Mouse (Mus musculus) neural tube, embryonic 15.5 days (tissue): ENCODE measurements at regions not wholly inside any gene's neighbourhood (a gene's known extent, or its start where the extent isn't known, plus 50 kb on each side); places are given as distances from the start of the nearest gene placed in this dataset.

Source experiments
- ATAC-seq: fragments of 200-750 bp; cut with Nextera tagmentation; 2 replicates; pipeline ENCODE4 v1.8.0; 2017; ENCODE audit warnings: mild to moderate bottlenecking, moderate TSS enrichment, moderate library complexity; ENCODE audit not compliant: low FRiP score
- H3K27ac ChIP-seq: fragments of 300-500 bp; sonication (generic); replicated peaks from 2 replicates; pipeline ENCODE4 v1.5.1; 2015; ENCODE audit warnings: mild to moderate bottlenecking, inconsistent platforms
- H3K27me3 ChIP-seq: fragments of 300-500 bp; sonication (generic); replicated peaks from 2 replicates; pipeline ENCODE4 v1.6.1; 2015; ENCODE audit warnings: inconsistent platforms
- H3K36me3 ChIP-seq: fragments of 300-500 bp; sonication (generic); 2 replicates; pipeline ENCODE4 v1.6.1; 2015; ENCODE audit warnings: inconsistent platforms
- H3K4me1 ChIP-seq: fragments of 300-500 bp; sonication (generic); 2 replicates; pipeline ENCODE4 v1.6.1; 2015; ENCODE audit warnings: inconsistent platforms
- H3K4me2 ChIP-seq: fragments of 300-500 bp; sonication (generic); 2 replicates; pipeline ENCODE4 v1.6.1; 2015; ENCODE audit warnings: inconsistent platforms, mild to moderate bottlenecking, moderate library complexity
- H3K4me3 ChIP-seq: fragments of 300-500 bp; sonication (generic); replicated peaks from 2 replicates; pipeline ENCODE4 v1.5.1; 2015; ENCODE audit warnings: mild to moderate bottlenecking, inconsistent platforms
- H3K9ac ChIP-seq: fragments of 300-500 bp; sonication (generic); replicated peaks from 2 replicates; pipeline ENCODE4 v1.6.1; 2015; ENCODE audit warnings: mild to moderate bottlenecking, inconsistent platforms
- H3K9me3 ChIP-seq: fragments of 300-500 bp; sonication (generic); replicated peaks from 2 replicates; pipeline ENCODE4 v1.6.1; 2016; ENCODE audit warnings: inconsistent platforms
- WGBS: fragments of 180-500 bp; shearing (Covaris S2); methylation state at CpG from one replicate; pipeline ENCODE4 v1.1.7; 2015; ENCODE audit warnings: mixed read lengths; 5-methylcytosine and 5-hydroxymethylcytosine counted together

- Histone ChIP-seq H3K36me3 (no peaks in the 10 kb centered on the region), H3K4me2 (no peak overlapping the region), H3K27ac (no peak overlapping the region), H3K4me1 (no peaks in the 10 kb centered on the region), H3K4me3 (no peak overlapping the region), H3K9ac (no peak overlapping the region), H3K27me3 (no peaks in the 10 kb centered on the region), H3K9me3 (no peaks in the 10 kb centered on the region)
- 82% methylated on average over 2 of the region's 2 CpGs for WGBS
- ATAC-seq, result no peak
Observed at GRCm38 (mm10) chr14:100444099-100444498, 159.6 kb upstream of the Klf12 start.

DNA sequence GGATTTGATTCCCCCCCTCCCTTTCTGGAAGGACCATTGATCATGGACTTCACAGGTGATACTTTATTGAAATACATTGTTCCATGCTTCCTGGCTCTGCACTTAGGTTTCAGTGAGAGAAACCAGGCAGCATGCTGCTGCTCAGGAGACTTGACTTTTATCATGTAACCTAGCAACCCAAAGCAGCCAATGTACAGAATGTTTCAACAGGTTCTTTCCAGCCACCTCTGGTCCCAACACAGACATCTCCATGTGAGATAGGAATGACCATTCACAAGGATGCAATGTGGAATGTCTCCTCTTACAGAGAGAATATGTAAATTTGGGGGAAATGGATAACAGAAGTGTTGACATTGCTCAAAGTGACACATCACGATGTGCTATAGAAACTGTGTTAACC is 153.1 kb upstream of the Klf12 start:
- no peak overlapping the region for H3K4me3 ChIP-seq
- H3K4me1 ChIP-seq, result no peaks in the 10 kb centered on the region
- H3K27me3 ChIP-seq, result no peaks in the 10 kb centered on the region
- WGBS, result 96% methylated on average over 1 of the region's 1 CpGs
- H3K9ac ChIP-seq, result no peak overlapping the region
- no peak overlapping the region for H3K27ac ChIP-seq
- no peak overlapping the region for H3K4me2 ChIP-seq
- no peak for ATAC-seq
- no peaks in the 10 kb centered on the region for H3K36me3 ChIP-seq
- no peaks in the 10 kb centered on the region for H3K9me3 ChIP-seq

DNA sequence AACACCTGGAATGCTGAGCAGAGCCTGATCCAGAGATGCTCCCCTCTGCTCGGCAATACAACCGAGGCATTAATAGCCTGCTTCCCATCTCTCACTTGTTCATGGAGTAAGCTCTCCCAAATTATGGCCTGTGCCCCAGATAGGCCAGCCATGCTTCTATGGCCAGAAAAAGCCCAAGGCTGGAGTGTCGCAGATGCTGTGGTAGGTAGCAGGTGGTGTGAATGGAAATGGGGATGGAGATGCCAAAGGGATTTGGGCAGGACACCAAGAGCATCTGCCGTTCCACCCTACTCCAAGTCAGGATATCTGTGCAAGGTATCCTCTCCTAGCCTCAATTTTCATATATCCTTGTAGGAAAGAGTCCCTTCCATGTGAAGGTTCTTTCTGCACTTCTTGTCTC is 145.2 kb upstream of the Klf12 start:
- no peak overlapping the region for H3K9ac ChIP-seq
- H3K27me3 ChIP-seq, result no peaks in the 10 kb centered on the region
- H3K9me3 ChIP-seq, result no peaks in the 10 kb centered on the region
- H3K27ac ChIP-seq, result no peak overlapping the region
- WGBS, result 85% methylated on average over 4 of the region's 4 CpGs
- H3K4me3 ChIP-seq, result no peak overlapping the region
- H3K4me2 ChIP-seq, result no peak overlapping the region
- H3K4me1 ChIP-seq, result peaks cover 4% of the 10 kb centered on the region; the same call in 1 of the 2 replicates
- ATAC-seq, result no peak
- H3K36me3 ChIP-seq, result no peaks in the 10 kb centered on the region

DNA sequence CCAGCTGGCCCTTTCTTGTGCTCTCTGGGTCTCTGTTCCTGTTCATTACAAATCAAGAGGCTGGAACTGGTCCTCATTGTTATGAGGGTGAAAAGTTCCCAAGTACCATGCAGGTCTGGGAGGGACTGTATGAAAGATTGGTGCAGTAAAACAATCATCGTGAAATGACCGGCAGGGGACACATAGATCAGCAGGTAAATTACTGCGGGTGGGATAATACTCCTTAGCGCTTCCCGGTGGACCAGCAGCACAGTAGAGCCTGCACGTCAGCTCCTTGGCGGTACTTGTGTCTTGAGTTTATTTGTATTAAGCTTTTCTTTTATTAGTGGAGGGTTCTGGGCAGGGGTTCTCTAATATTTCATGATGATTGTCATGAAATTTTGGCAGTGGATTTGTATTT is 141.9 kb upstream of the Klf12 start:
- Histone ChIP-seq H3K4me2 (no peak overlapping the region), H3K4me3 (no peak overlapping the region), H3K9ac (no peak overlapping the region), H3K36me3 (no peaks in the 10 kb centered on the region), H3K27ac (no peak overlapping the region), H3K4me1 (peaks cover 4% of the 10 kb centered on the region; the same call in 1 of the 2 replicates), H3K27me3 (no peaks in the 10 kb centered on the region), H3K9me3 (no peaks in the 10 kb centered on the region)
- ATAC-seq, result peak; percentile 50; the same call in 1 of the 2 replicates
- 27% methylated on average over 7 of the region's 7 CpGs for WGBS

- Histone ChIP-seq H3K36me3 (no peaks in the 10 kb centered on the region), H3K9me3 (no peaks in the 10 kb centered on the region), H3K4me1 (peaks cover 4% of the 10 kb centered on the region; the same call in 1 of the 2 replicates), H3K9ac (no peak overlapping the region), H3K4me2 (no peak overlapping the region), H3K4me3 (no peak overlapping the region), H3K27me3 (no peaks in the 10 kb centered on the region), H3K27ac (no peak overlapping the region)
- ATAC-seq, result no peak
- WGBS, result 54% methylated on average over 4 of the region's 4 CpGs
Observed at GRCm38 (mm10) chr14:100423790-100424189, 139.3 kb upstream of the Klf12 start.

GRCm38 (mm10) chr14:100421666-100422065 is 137.2 kb upstream of the Klf12 start:
- Histone ChIP-seq H3K27ac (no peak overlapping the region), H3K9me3 (no peaks in the 10 kb centered on the region), H3K9ac (no peak overlapping the region), H3K36me3 (no peaks in the 10 kb centered on the region), H3K4me1 (peaks cover 4% of the 10 kb centered on the region; the same call in 1 of the 2 replicates), H3K27me3 (no peaks in the 10 kb centered on the region), H3K4me2 (no peak overlapping the region), H3K4me3 (no peak overlapping the region)
- ATAC-seq, result no peak
- 94% methylated on average over 4 of the region's 4 CpGs for WGBS

GRCm38 (mm10) chr14:100415099-100415498 is 130.6 kb upstream of the Klf12 start:
- H3K4me3 ChIP-seq, result no peak overlapping the region
- H3K9me3 ChIP-seq, result no peaks in the 10 kb centered on the region
- H3K4me2 ChIP-seq, result no peak overlapping the region
- 79% methylated on average over 4 of the region's 4 CpGs for WGBS
- H3K36me3 ChIP-seq, result no peaks in the 10 kb centered on the region
- H3K9ac ChIP-seq, result no peak overlapping the region
- H3K27ac ChIP-seq, result no peak overlapping the region
- ATAC-seq, result no peak
- H3K4me1 ChIP-seq, result no peaks in the 10 kb centered on the region
- no peaks in the 10 kb centered on the region for H3K27me3 ChIP-seq

GRCm38 (mm10) chr14:100412211-100412610 is 127.7 kb upstream of the Klf12 start:
- H3K27ac ChIP-seq, result no peak overlapping the region
- H3K27me3 ChIP-seq, result no peaks in the 10 kb centered on the region
- WGBS, result 95% methylated on average over 1 of the region's 1 CpGs
- H3K9ac ChIP-seq, result no peak overlapping the region
- ATAC-seq, result no peak
- no peaks in the 10 kb centered on the region for H3K36me3 ChIP-seq
- no peaks in the 10 kb centered on the region for H3K9me3 ChIP-seq
- H3K4me2 ChIP-seq, result no peak overlapping the region
- H3K4me1 ChIP-seq, result no peaks in the 10 kb centered on the region
- H3K4me3 ChIP-seq, result no peak overlapping the region

DNA sequence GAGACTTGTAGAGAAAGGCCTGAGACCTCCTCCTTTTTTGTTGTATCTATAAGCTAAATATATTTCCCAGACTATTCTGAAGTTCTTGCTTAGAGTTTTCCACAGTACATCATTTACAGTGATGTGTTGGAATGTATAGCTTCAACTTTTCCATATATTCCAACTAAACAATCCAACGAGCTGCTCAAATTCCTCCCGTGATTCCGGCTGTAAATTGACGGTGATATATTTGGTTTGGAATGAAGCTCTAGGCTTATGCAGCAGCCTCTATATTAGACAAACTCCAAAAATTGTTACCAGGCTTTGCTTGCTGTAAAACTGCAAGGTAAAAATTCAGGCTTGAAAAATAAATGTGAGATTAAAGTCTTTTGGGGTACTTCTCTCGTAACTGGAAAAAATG is 112.7 kb upstream of the Klf12 start:
- Histone ChIP-seq H3K27ac (no peak overlapping the region), H3K27me3 (no peaks in the 10 kb centered on the region), H3K9ac (no peak overlapping the region), H3K4me2 (no peak overlapping the region), H3K4me3 (no peak overlapping the region), H3K36me3 (no peaks in the 10 kb centered on the region), H3K4me1 (no peaks in the 10 kb centered on the region), H3K9me3 (no peaks in the 10 kb centered on the region)
- 80% methylated on average over 5 of the region's 5 CpGs for WGBS
- ATAC-seq, result no peak

DNA sequence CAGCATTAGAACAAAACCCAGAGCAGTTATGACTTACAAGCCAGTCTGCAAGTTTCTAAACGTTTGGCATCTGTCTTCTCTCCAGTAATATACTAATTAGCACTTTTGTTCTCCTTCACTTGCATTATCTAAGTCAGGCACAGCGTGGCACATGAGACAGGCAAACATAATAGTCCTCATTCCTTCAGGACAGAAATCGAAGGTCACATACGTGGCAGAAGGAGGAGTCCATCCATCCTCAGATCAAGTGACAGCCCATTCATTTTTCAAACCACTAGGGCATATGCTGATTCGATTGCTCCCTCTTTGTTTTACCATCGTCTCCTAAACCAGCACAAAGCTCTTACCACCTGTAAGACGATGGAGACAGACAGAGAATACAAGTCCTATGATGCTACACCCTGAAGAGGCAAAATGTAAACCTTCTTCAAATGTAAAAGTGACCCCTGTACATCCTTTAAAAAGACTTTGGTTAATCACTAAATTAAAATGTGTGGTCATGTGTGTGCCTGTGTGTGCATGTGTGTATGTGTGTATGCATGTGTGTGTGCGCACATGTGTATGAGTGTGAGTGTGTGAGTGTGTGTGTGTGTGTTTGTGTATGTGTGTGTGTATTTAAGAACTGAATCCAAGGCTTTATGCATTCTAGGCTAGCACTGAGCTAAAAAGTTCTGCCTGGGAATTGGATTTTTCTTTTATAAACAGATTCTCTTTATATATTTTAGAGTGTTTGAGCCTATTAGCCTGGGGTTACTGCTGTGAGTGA is 90.9 kb upstream of the Klf12 start:
- WGBS, result 21% methylated on average over 8 of the region's 8 CpGs

GRCm38 (mm10) chr14:100374494-100375217 is 90.2 kb upstream of the Klf12 start:
- Histone ChIP-seq H3K27me3 (no peaks in the 10 kb centered on the region), H3K9me3 (no peaks in the 10 kb centered on the region), H3K4me3 (peak overlapping the region; percentile 28), H3K36me3 (no peaks in the 10 kb centered on the region), H3K4me1 (peaks cover 6% of the 10 kb centered on the region; the same call in 1 of the 2 replicates), H3K27ac (peak overlapping the region; percentile 63), H3K9ac (peak overlapping the region; percentile 23; the same call in 1 of the 2 replicates), H3K4me2 (peak overlapping the region; percentile 56)
- ATAC-seq, result peak; percentile 87
- WGBS, result 20% methylated on average over 18 of the region's 18 CpGs

More for the DNA sequence above, 90.9 kb upstream of the Klf12 start:
- H3K36me3 ChIP-seq, result no peaks in the 10 kb centered on the region
- no peaks in the 10 kb centered on the region for H3K27me3 ChIP-seq
- ATAC-seq, result peak; percentile 85
- H3K27ac ChIP-seq, result peak overlapping the region; percentile 63
- peak overlapping the region; percentile 28 for H3K4me3 ChIP-seq
- peak overlapping the region; percentile 23; the same call in 1 of the 2 replicates for H3K9ac ChIP-seq
- peaks cover 6% of the 10 kb centered on the region; the same call in 1 of the 2 replicates for H3K4me1 ChIP-seq
- H3K9me3 ChIP-seq, result no peaks in the 10 kb centered on the region
- peak overlapping the region; percentile 56 for H3K4me2 ChIP-seq
